Mouse (Mus musculus) adrenal gland, postnatal 14 days (tissue): ENCODE data around the gene Bnipl. TPM values are rescaled to one million over a fixed set of nuclear protein-coding genes. Genes with fewer than 3 reads are reported as not detected.

Source experiments
- DNase-seq: peaks from one replicate; pipeline ENCODE4 v3.0.0; 2021; ENCODE audit warnings: mixed read lengths
- long read RNA-seq, 2 experiments: library from polyadenylated mRNA; stranded (forward); transcript quantifications; one replicate each; pipeline ENCODE4 v2.0.0; 2021
- total RNA-seq: library from RNA; stranded (reverse); gene quantifications from 2 replicates; pipeline ENCODE4 v1.2.3, GENCODE M21; 2021

Gene Bnipl
- total RNA-seq, result 0.19 and 0.34 TPM in 2 replicates
- long read RNA-seq, experiment 1, result 0 reads
- long read RNA-seq, experiment 2, result 0 reads

- no peak for DNase-seq
Observed at GRCm38 (mm10) chr3:95250783-95251424, at the start of gene Bnipl. Bnipl (minus strand) TSS chr3:95251193.

GRCm38 (mm10) chr3:95298018-95298417, 47.0 kb upstream of the Bnipl start:
- no peak for DNase-seq

GRCm38 (mm10) chr3:95296103-95296469, 45.1 kb upstream of the Bnipl start:
- DNase-seq, result peak; percentile 67

GRCm38 (mm10) chr3:95295321-95296102, 44.5 kb upstream of the Bnipl start:
- DNase-seq, result peak; percentile 67

- no peak for DNase-seq
Observed at GRCm38 (mm10) chr3:95294718-95295117, 43.7 kb upstream of the Bnipl start.

DNA sequence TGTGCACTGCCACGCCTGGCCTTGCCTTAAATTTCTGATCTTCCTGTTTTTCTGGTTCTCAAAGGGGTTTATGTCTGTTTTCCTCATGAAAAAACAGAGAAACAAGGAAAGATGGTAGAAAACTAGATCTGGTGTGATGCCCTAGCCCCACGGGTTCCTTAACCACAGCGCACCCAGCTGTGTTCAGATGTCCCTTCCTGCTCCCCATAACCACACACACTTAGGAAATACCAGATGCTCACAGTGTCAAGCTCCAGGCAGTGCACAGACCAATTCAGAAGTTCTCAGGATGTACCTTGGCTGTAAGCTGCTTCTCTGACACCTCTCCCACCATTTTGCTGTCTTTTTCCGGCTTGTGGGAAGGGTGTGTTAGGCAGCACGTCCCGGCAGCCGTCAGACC, 43.3 kb upstream of the Bnipl start:
- no peak for DNase-seq

DNA sequence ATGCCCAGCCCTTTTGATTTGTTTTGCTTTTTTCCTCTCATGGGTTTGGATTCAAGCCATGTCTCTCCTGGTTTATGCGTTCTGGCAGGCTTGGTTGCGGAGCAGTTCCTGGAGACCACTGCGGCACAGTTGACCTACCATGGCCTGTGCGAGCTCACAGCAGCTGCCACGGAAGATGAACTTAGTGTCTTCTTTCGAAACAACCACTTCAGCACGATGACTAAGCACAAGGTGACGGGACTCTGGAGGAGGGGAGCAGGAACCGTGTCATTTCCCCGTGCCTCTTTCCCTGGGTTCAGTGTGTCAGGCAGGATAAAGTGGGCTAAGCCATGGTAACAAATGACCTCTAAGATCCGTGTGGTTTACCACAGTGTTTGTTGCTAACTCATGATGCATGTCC, 42.5 kb upstream of the Bnipl start:
- DNase-seq, result peak; percentile 66

GRCm38 (mm10) chr3:95292899-95293298, 41.9 kb upstream of the Bnipl start:
- no peak for DNase-seq

DNA sequence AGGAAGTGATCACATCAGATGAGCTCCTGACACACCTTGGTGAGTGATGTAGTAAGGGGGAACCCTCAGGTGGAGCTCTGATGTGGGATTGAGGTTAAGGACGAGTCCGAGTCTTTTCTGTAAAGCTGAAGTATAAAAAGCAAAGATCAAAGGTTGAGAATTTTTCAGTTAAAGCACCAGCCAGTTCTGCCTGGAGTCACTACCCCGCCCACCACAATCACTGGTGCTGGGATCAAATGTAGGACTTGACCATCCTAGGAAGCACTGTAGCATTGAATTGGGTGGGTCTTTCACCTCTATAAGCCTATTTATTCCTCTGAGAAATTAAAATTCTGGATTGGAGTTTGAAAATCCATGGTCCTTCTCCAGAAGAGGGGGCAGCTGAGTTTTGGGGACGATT, 40.0 kb upstream of the Bnipl start:
- no peak for DNase-seq

DNA sequence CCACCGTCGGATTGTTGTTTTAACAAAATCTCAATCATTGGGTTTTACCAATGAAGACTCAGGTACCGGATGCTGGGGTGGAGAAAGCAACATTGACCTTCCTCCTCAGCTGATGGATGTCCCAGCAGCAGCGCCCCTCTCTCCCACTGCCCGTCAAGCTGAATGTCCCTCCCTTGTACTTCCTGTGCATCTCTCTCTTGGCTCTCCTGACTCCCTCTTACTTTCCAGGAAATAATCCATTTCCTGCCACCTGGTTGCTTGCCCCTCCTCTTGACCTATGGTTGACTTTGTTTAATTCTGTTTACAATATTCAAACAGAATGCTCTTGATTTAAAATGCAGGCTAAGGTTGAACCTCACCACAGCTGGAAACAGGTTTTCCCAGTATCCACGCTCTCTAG, 39.2 kb upstream of the Bnipl start:
- no peak for DNase-seq

DNA sequence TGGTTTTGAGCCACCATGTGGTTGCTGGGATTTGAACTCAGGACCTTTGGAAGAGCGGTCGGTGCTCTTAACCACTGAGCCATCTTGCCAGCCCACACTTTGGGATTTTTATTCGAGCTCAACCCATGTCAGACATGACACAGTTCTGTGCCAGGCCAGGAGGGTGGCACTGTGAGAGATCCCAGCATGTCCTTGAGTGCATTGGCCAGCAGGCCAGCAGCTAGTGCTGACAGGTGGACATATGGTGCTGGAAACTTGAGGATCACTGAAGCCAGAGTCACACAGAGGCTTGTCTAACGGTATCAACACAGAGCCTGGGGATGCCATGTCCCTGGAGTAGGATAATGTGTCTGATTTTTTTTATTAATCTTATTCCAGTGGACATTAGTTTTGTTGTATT, 38.4 kb upstream of the Bnipl start:
- no peak for DNase-seq

DNA sequence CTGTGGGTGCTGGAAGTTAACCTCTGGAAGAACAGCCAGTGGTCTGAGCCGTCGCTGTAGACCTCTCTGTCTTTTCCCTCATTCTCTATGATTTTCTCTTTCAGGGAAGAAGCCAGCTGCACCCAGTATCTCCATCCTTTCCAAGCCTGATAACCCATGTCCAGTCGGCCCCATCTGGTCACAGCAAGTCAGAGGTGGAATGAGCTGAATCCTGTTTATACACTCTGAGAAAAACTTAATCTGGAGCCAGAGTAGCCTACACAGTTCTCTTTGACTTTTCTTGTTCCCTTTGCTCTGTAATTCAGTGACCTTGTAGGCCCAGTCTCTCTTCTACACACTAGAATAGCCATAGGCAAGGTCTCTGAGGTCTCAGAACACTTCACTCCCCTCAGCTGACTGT, 36.5 kb upstream of the Bnipl start:
- no peak for DNase-seq

DNA sequence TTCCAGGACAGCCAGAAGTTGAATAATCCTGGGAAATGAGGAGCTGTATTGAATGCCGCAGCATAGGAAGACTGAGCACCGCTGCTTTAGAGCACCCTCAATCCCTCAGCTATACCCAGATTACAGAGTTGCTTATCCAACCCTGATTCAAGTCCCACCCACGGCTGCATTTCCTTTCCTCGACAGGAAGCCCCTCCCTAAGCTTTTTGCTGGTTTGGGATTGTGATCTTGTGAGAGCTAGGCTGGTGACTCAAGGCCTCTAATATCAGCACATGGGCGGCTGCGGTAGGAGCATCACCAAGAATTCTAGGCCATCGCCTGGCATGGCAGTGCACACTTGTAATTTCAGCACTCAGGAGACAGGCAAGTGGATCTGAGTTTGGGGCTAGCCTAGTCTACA, 35.5 kb upstream of the Bnipl start:
- peak; percentile 47 for DNase-seq

GRCm38 (mm10) chr3:95286011-95286410, 35.0 kb upstream of the Bnipl start:
- DNase-seq, result no peak

DNA sequence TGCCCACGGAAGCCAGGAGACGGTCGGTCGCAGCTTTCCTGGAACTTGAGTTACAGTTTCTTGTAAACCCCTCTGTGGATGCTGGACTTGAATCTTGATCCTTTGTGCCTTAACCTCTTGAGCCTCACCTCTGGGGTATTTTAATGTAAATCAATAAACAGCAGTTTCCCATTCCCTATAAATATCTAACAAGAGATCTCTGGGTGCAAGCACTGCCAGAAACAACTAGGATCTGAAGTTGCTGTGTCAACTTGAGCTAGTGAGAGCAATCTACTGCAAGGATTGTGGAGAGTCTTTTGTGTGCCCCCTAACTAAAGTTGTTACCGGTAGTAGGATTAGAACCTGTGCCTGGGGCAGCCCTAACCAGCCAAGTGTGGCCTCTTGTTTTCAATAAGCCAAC, 34.4 kb upstream of the Bnipl start:
- DNase-seq, result no peak

DNA sequence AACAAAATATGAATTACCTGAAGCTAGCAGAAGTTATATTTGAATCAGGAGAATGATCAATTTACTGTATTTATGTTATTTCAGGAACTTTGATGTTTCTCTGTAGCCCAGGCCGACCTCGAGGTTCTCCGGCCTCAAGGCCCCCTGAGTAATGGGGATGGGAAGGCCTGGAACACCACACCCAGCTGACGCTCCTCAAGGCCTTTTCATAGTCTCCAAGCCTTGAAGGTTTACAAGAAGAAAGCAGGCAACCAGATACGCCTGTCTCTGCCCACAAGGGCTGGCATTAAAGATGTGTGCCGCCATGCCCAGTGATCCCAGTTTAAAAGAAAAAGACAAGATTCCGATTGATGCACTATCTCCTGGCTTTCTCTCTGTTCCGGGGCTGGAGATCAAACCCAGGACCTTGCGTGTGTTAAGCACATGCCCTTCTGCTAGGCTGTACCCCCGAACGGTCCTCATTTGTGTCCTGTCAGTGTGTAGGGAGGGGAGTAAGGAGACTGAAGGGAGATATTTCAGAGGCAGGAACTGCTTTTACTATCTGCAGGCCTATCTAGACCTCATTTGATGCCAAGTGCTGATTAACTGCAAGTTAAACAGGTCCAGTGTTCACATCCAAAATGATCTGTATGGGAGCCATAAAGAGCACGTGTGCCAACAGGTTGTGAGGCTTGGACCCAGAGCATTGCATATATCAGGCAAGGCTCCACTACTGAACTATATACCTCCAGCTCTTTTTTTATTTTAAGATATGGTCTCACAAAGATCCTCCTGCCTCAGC, 33.7 kb upstream of the Bnipl start:
- peak; percentile 70 for DNase-seq

GRCm38 (mm10) chr3:95284062-95284461, 33.1 kb upstream of the Bnipl start:
- DNase-seq, result no peak

DNA sequence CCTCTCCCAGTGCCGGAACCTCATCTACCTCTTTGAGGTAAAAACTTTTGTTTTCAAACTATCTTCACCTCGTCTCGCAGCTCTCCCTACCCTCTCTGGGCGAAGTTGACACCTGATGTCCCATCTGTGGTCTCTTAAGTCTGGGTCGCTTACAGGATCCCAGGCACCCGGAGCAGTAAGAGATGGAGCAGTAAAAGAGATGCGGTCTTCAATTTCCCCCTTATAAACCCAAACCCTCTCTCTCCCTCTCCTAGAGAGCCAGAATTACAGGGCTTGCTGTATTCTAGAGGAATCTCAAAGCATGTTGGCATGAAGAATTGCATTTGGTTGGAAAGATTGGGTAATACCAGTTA, 32.6 kb upstream of the Bnipl start:
- DNase-seq, result no peak

DNA sequence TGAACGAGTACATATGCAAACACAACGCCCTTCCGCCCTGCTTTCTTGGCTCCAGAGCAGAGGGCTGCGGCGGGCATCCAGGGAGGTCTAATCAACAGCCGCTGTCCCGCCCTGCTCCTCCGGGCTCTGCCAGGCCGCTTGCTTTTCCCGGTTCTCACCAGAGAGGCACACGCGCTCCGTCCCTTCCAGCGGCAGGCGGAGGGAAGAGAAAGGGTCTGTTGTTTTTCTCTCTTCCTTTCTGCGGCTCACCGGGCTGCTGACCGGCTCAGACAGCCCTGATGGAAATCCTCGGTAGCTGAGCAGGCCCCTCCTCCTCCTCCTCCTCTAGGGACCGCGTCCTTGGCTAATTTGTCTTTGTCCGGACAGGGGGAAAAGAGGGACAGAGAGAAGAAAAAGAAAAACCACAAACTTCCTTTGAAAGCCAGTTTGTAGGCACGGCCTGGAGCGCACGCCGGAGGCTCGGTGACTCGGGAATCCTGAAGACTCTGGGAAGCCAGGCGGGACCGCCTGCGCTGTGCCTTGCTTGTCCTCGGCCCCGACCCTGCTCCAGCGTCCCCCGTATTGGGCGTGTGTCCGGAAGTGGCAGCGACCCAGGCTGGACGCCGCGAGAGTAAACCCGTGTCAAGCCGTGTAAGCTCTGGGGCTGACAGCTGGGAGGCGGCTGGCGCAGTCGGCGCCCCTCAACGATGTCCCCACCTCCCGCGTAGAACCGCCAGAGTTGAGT, 32.0 kb upstream of the Bnipl start:
- DNase-seq, result peak; percentile 88

GRCm38 (mm10) chr3:95282381-95282864, 31.4 kb upstream of the Bnipl start:
- peak; percentile 70 for DNase-seq

DNA sequence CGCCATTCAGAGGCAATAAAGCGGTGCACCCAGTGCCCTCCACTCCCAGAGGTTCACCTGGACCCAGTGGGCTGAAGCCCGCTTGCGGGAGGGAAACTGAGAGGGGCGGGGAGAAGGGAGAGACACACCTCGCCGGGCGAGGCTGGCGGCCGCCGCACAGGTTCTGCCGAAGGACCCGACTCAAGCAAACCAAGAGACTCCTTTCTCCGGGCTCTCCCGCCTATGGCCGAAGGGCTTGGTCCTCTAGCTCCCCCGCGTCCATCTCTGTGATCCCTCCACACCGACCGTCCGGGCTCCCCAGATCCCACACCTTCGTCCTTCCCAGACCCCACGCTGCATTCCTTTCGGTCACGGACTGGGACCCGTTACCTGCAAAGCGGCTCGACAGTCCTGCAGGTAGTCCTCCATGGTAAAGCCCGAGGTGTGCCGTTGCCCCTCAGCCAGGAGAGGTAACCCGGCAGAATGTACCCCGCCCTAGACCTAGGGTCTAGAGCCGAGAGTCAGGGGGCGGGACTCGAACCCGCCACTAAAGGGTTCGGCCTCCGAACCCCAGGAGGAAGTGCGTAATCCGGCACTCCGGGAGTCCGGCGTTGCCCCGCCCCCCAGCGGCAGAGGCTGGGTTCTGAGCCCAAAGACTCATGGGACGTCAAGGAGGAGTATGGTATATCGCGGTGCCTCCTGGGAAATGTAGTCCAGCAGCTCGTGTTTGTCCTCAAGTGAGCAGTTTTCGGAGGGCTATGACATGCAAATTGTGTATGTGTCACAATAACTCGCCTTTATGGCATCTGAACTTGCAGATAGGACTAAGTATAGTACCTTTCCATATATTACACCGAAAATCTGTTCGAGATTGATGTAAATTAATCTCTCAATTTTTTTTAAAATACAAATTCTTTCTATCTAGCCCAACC, 30.5 kb upstream of the Bnipl start, which contains the start of the genes Mindy1 and Prune1:
TSS of gene Mindy1 (plus strand) at position 130 of the 911 bp plus-strand sequence.
TSS of gene Prune1 (minus strand) at position 861 of the 911 bp plus-strand sequence.
- DNase-seq, result peak; percentile 100
